Mouse (Mus musculus): ENCODE results near the gene Ms4a7. TPM values are rescaled to one million over a fixed set of nuclear protein-coding genes. Genes with fewer than 3 reads are reported as not detected.
"Not testable (repeated sequence)": the region's sequence is repeated elsewhere in the genome, so short reads cannot be mapped to it uniquely, and the experiment has no call there.

Ms4a7 gene
- polyA plus RNA-seq, 1 experiment from 2014 or later = 3.6 TPM

DNA sequence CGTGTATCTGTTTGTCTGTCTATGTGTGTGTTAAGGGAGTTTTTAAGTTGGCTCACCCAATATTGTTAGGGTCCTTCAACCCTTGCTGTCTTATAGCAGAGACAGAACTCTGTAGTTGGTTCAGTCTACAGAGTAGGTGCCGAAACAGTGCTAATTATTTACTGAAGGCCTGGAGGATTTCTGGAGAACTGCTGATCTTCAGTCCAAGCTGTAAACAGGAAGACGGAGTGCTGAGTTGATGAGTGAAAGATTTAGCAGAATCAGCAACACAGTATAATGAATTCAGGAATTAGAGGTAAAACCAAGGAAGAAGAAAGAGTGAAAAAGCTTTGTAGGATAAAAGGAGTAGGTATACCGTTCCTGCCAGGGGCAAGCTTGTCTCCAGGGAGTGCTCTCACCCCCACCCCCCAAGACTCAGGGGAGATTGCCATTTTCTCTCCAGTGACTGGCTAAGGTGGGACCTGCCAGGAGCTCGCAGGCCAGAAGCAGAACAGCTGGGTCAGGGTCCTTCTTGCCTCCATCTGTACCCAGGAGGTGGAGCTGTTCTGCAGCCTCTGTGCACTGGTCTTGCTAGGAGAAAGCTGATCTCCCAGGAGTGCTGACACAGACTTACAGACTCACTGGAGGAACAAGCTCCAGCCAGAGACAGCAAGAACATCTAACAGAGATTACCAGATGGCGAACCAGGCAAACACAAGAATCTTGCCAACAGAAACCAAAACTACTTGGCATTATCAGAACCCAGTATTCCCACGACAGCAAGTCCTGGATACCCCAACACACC, 13.9 kb upstream of the Ms4a7 start:
- ATAC-seq (ENCODE audit: low FRiP score, low TSS enrichment) = no peak
- H3K4me1 ChIP-seq (ENCODE audit: control insufficient read depth, insufficient read depth, low read length) = no peaks in the 10 kb centered on the region
- no peak overlapping the region for H3K27ac ChIP-seq (ENCODE audit: low read depth, low read length)
- no peaks in the 10 kb centered on the region for H3K36me3 ChIP-seq (ENCODE audit: control insufficient read depth, insufficient read depth, low read length)
- 53% methylated on average over 7 of the region's 7 CpGs for WGBS
- no peak overlapping the region for H3K4me2 ChIP-seq (replicated peaks; ENCODE audit: low read depth, low read length)
- no peaks in the 10 kb centered on the region for H3K9me3 ChIP-seq (ENCODE audit: control insufficient read depth, low read length)
- H3K27me3 ChIP-seq (ENCODE audit: control insufficient read depth, insufficient read depth, low read length) = no peaks in the 10 kb centered on the region
- H3K4me3 ChIP-seq (ENCODE audit: low read length) = no peak overlapping the region
- no peak overlapping the region for H3K9ac ChIP-seq (ENCODE audit: low read depth, low read length)

DNA sequence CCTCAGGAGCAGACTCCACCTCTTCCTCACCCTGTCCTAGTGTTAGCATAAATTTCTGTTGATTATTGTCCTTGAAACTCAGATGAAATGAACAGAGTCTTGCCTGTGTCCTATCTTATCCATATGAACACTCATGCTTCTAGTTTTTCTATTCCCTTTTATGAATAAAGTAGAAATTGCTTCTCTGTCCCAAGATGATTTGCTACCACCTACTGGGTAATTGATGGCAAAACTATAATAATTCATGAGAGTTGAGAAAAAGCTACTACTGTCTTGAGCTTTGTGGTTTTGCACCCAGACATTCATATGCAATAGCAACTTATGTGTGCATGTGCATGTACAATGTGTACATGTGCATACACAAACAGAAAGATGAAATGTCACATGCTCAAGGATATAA, 8.0 kb upstream of the Ms4a7 start:
- ATAC-seq (ENCODE audit: low FRiP score, low TSS enrichment) = no peak

DNA sequence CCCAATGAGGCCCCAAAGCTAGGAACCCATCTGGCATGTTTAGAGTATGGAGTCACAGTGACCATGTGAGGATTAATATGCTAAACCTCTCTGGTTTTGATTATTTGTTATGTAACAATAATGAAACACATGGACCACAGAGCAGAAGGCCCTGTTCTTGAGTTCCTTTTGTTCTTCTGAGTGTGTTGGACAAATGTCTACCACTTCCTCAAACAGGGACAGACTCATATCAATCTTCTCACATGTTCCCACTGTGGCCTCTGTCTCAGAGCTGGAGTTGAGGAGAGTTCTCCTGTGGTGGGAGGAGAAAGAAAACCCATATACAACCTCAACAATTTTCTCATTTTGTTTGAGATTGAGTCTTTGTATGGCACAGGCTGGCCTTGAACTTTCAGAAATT, 7.2 kb upstream of the Ms4a7 start:
- H3K36me3 ChIP-seq (ENCODE audit: control insufficient read depth, insufficient read depth, low read length) = no peaks in the 10 kb centered on the region
- no peak overlapping the region for H3K4me2 ChIP-seq (replicated peaks; ENCODE audit: low read depth, low read length)
- H3K9me3 ChIP-seq (ENCODE audit: control insufficient read depth, low read length) = no peaks in the 10 kb centered on the region
- no peak overlapping the region for H3K27ac ChIP-seq (ENCODE audit: low read depth, low read length)
- ATAC-seq (ENCODE audit: low FRiP score, low TSS enrichment) = no peak
- H3K4me1 ChIP-seq (ENCODE audit: control insufficient read depth, insufficient read depth, low read length) = no peaks in the 10 kb centered on the region
- H3K9ac ChIP-seq (ENCODE audit: low read depth, low read length) = no peak overlapping the region
- no peak overlapping the region for H3K4me3 ChIP-seq (ENCODE audit: low read length)
- H3K27me3 ChIP-seq (ENCODE audit: control insufficient read depth, insufficient read depth, low read length) = no peaks in the 10 kb centered on the region

More for the DNA sequence above, 8.0 kb upstream of the Ms4a7 start:
- Histone ChIP-seq H3K27me3 (ENCODE audit: control insufficient read depth, insufficient read depth, low read length) (no peaks in the 10 kb centered on the region), H3K36me3 (ENCODE audit: control insufficient read depth, insufficient read depth, low read length) (no peaks in the 10 kb centered on the region), H3K9ac (ENCODE audit: low read depth, low read length) (no peak overlapping the region), H3K4me1 (ENCODE audit: control insufficient read depth, insufficient read depth, low read length) (no peaks in the 10 kb centered on the region), H3K4me3 (ENCODE audit: low read length) (no peak overlapping the region), H3K27ac (ENCODE audit: low read depth, low read length) (no peak overlapping the region), H3K4me2 (replicated peaks; ENCODE audit: low read depth, low read length) (no peak overlapping the region), H3K9me3 (ENCODE audit: control insufficient read depth, low read length) (no peaks in the 10 kb centered on the region)

DNA sequence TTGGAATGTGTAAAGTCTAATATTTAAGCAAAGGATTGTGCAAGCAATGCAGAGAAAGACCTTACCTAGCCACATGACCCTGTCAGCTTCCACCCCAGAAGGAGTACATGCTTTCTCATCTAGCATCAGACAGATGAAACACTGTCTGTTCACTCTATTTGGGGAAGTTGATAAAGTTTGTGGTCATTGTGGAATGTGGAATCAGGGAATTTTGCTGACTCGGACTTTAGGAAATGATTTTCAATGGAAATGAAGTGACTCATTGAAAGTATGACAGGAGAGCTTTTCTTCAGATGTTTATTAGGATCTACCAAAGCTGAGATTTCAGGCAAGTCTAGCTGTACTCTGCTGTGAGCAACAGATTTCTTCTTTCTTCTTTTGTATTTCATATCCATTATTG, 14.8 kb downstream of the Ms4a7 start:
- H3K27me3 ChIP-seq (ENCODE audit: control insufficient read depth, insufficient read depth, low read length) = no peaks in the 10 kb centered on the region
- no peak overlapping the region for H3K4me2 ChIP-seq (replicated peaks; ENCODE audit: low read depth, low read length)
- H3K27ac ChIP-seq (ENCODE audit: low read depth, low read length) = no peak overlapping the region
- no peak overlapping the region for H3K9ac ChIP-seq (ENCODE audit: low read depth, low read length)
- H3K4me1 ChIP-seq (ENCODE audit: control insufficient read depth, insufficient read depth, low read length) = no peaks in the 10 kb centered on the region
- ATAC-seq (ENCODE audit: low FRiP score, low TSS enrichment) = no peak
- H3K9me3 ChIP-seq (ENCODE audit: control insufficient read depth, low read length) = no peaks in the 10 kb centered on the region; the same call in 1 of the 2 replicates
- 82% methylated on average over 1 of the region's 1 CpGs for WGBS
- no peaks in the 10 kb centered on the region for H3K36me3 ChIP-seq (ENCODE audit: control insufficient read depth, insufficient read depth, low read length)
- H3K4me3 ChIP-seq (ENCODE audit: low read length) = no peak overlapping the region

DNA sequence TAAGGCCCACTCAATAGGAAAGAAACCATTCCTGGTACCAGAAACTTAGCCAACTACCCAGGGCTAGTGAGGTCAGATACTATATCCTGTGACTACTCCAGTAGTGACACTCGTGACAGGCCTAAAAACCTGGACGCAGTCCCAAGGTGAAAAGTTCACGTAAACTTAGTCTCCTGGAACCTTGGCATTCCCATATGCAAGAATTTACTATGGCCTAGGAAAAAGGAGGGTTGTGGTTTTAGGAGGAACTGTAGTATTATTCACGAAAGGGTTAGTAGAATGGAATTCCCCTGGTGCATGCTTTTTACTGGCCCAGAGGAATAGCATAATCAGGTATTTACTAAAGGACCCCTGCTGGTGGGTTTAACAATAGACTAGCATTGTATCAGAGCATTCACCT, 19.2 kb downstream of the Ms4a7 start:
- H3K9me3 ChIP-seq (ENCODE audit: control insufficient read depth, low read length) = no peaks in the 10 kb centered on the region; the same call in 1 of the 2 replicates
- ATAC-seq (ENCODE audit: low FRiP score, low TSS enrichment) = no peak
- no peak overlapping the region for H3K9ac ChIP-seq (ENCODE audit: low read depth, low read length)
- H3K36me3 ChIP-seq (ENCODE audit: control insufficient read depth, insufficient read depth, low read length) = no peaks in the 10 kb centered on the region
- no peaks in the 10 kb centered on the region for H3K27me3 ChIP-seq (ENCODE audit: control insufficient read depth, insufficient read depth, low read length)
- H3K4me3 ChIP-seq (ENCODE audit: low read length) = no peak overlapping the region
- 75% methylated on average over 4 of the region's 4 CpGs for WGBS
- H3K4me1 ChIP-seq (ENCODE audit: control insufficient read depth, insufficient read depth, low read length) = no peaks in the 10 kb centered on the region
- no peak overlapping the region for H3K27ac ChIP-seq (ENCODE audit: low read depth, low read length)
- H3K4me2 ChIP-seq (replicated peaks; ENCODE audit: low read depth, low read length) = no peak overlapping the region

DNA sequence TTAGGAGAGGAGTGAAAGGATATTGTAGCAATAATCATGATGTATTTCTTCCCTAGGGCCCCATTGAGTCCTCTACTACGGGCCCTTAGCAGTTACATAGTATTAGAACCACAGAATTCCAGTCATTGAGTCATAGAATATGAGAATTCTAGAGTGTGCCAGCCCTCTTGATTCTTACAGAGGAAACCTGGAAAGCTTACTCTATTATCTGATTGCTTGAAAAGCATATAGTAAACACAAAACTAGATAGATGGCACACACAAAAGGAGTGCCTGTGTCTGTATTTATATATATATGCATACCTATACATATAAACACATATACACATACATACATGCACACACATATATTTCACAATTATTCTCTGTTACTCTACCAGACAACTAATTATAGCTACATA, 21.6 kb downstream of the Ms4a7 start, which contains the start of gene Ms4a14:
Gene Ms4a14, minus strand, starts transcription at position 101 of the 400 bp plus-strand sequence.
- 86% methylated on average over 1 of the region's 1 CpGs for WGBS

DNA sequence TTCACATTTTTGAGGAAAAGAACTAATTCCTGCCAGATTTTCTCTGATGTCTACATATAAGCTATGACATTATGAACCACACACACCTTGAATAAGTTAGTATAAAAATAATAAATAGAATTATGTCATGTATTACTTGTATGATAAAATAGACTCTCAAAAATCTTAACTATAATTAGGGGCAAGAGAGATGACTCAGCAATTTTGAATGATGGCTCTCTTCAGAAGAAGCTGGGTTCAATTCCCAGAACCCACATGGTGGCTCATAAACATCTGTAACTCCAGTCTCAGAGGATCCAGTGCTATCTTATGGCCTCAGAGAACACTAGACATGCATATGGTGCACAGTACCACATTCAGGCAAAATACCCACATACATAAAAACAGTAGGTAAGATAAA, 27.1 kb downstream of the Ms4a7 start:
- no peaks in the 10 kb centered on the region for H3K27me3 ChIP-seq (ENCODE audit: control insufficient read depth, insufficient read depth, low read length)
- H3K9me3 ChIP-seq (ENCODE audit: control insufficient read depth, low read length) = no peaks in the 10 kb centered on the region
- no peak overlapping the region for H3K9ac ChIP-seq (ENCODE audit: low read depth, low read length)
- H3K27ac ChIP-seq (ENCODE audit: low read depth, low read length) = no peak overlapping the region
- H3K4me1 ChIP-seq (ENCODE audit: control insufficient read depth, insufficient read depth, low read length) = no peaks in the 10 kb centered on the region
- ATAC-seq (ENCODE audit: low FRiP score, low TSS enrichment) = no peak
- H3K36me3 ChIP-seq (ENCODE audit: control insufficient read depth, insufficient read depth, low read length) = no peaks in the 10 kb centered on the region
- H3K4me2 ChIP-seq (replicated peaks; ENCODE audit: low read depth, low read length) = no peak overlapping the region
- H3K4me3 ChIP-seq (ENCODE audit: low read length) = no peak overlapping the region

More for the DNA sequence above, 21.6 kb downstream of the Ms4a7 start, which contains the start of gene Ms4a14:
- Histone ChIP-seq H3K4me3 (ENCODE audit: low read length) (no peak within 1 kb of the TSS), H3K9ac (ENCODE audit: low read depth, low read length) (no peak within 1 kb of the TSS), H3K4me2 (replicated peaks; ENCODE audit: low read depth, low read length) (no peak within 1 kb of the TSS), H3K4me1 (ENCODE audit: control insufficient read depth, insufficient read depth, low read length) (no peaks in the 10 kb centered on the region), H3K27ac (ENCODE audit: low read depth, low read length) (no peak within 1 kb of the TSS), H3K27me3 (ENCODE audit: control insufficient read depth, insufficient read depth, low read length) (no peaks in the 10 kb centered on the region), H3K9me3 (ENCODE audit: control insufficient read depth, low read length) (no peaks in the 10 kb centered on the region; the same call in 1 of the 2 replicates), H3K36me3 (ENCODE audit: control insufficient read depth, insufficient read depth, low read length) (no peaks in the 10 kb centered on the region)
- ATAC-seq (ENCODE audit: low FRiP score, low TSS enrichment) = no peak

DNA sequence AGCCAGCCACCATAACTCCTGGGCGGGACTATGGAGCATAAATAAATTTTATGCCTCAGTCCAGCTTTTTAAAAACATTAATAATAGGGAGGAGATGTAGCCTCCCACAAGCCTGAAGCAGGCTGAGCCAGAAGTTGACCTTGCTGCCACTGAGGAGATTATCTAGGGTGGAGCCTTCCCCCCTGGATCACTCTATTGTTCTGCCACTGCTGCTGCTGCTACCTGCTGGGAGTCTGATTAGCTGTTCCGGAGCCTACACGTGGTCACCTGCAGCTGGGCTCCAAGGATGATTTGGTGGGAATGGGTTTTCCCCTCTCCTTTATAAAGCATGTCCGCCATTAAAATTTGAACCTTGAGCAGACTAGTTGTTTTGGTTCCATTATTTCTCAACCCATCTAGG, 36.4 kb downstream of the Ms4a7 start:
- not testable (repeated sequence) for H3K4me2 ChIP-seq (replicated peaks; ENCODE audit: low read depth, low read length); H3K9ac ChIP-seq (ENCODE audit: low read depth, low read length); H3K4me1 ChIP-seq (ENCODE audit: control insufficient read depth, insufficient read depth, low read length); H3K36me3 ChIP-seq (ENCODE audit: control insufficient read depth, insufficient read depth, low read length); H3K4me3 ChIP-seq (ENCODE audit: low read length); H3K27me3 ChIP-seq (ENCODE audit: control insufficient read depth, insufficient read depth, low read length); ATAC-seq (ENCODE audit: low FRiP score, low TSS enrichment); H3K27ac ChIP-seq (ENCODE audit: low read depth, low read length); H3K9me3 ChIP-seq (ENCODE audit: control insufficient read depth, low read length)
- 53% methylated on average over 4 of the region's 4 CpGs for WGBS

DNA sequence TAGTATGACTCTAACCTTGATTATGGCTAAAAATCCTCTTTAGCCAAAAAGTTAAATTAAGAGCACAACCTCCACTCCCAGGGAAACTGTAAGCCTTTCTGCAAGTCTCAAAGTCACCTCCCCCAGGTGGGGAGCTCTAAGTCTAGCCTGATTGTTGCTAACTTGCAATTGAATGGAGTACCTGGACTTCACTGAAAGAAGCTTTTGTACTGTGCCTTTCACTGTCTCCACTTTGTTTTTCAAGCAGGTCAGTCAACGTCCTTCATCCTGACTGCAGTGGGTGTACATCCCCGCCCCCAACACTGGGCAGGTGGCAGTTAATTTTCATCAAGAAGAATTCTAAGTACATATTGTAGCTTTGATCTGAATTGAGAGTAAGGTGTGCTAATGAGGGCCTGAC, 37.0 kb downstream of the Ms4a7 start:
- H3K27ac ChIP-seq (ENCODE audit: low read depth, low read length) = no peak overlapping the region
- ATAC-seq (ENCODE audit: low FRiP score, low TSS enrichment) = no peak
- H3K4me1 ChIP-seq (ENCODE audit: control insufficient read depth, insufficient read depth, low read length) = no peaks in the 10 kb centered on the region
- H3K4me2 ChIP-seq (replicated peaks; ENCODE audit: low read depth, low read length) = no peak overlapping the region
- no peaks in the 10 kb centered on the region for H3K27me3 ChIP-seq (ENCODE audit: control insufficient read depth, insufficient read depth, low read length)
- whole genome bisulfite sequencing = 69% methylated on average over 2 of the region's 2 CpGs
- H3K9me3 ChIP-seq (ENCODE audit: control insufficient read depth, low read length) = no peaks in the 10 kb centered on the region
- H3K9ac ChIP-seq (ENCODE audit: low read depth, low read length) = no peak overlapping the region
- no peaks in the 10 kb centered on the region for H3K36me3 ChIP-seq (ENCODE audit: control insufficient read depth, insufficient read depth, low read length)
- no peak overlapping the region for H3K4me3 ChIP-seq (ENCODE audit: low read length)

All from kidney, embryonic 14.5 days (tissue).